Mouse (Mus musculus) frontal cortex, adult (tissue): ENCODE data around the gene Gabra3.
A peak's percentile ranks its signal among the peaks of the same experiment; 100 is the strongest.

Source experiments
- ATAC-seq: cut with Nextera tagmentation; 2 replicates; pipeline ENCODE4 v1.9.2; 2017; ENCODE audit warnings: mild to moderate bottlenecking, moderate library complexity, mixed read lengths; ENCODE audit not compliant: low TSS enrichment

Gabra3 gene

GRCm38 (mm10) chrX:72656230-72656898, at the start of gene Gabra3:
Gene Gabra3, minus strand, starts transcription at chrX:72656848.
- ATAC-seq = peak; percentile 84

- ATAC-seq = peak; percentile 87
Observed at GRCm38 (mm10) chrX:72655789-72656188, 859 bp downstream of the Gabra3 start.

- 0 out of 2 replicates have a peak, but pooled peaks have one; percentile 27 for ATAC-seq
Observed at GRCm38 (mm10) chrX:72655381-72655780, 1.3 kb downstream of the Gabra3 start.

GRCm38 (mm10) chrX:72650688-72651087, 6.0 kb downstream of the Gabra3 start:
- no peak for ATAC-seq

- no peak for ATAC-seq
Observed at GRCm38 (mm10) chrX:72644691-72645090, 12.0 kb downstream of the Gabra3 start.

GRCm38 (mm10) chrX:72497284-72497683, 159.4 kb downstream of the Gabra3 start:
- no peak for ATAC-seq

GRCm38 (mm10) chrX:72489806-72490205, 166.8 kb downstream of the Gabra3 start:
- ATAC-seq = no peak

GRCm38 (mm10) chrX:72386758-72387157, 269.9 kb downstream of the Gabra3 start, which contains the start of gene Magea10:
Gene Magea10, minus strand, starts transcription at chrX:72386858.
- ATAC-seq = no peak
